Mouse (Mus musculus) ES-Bruce4 (cell line): ENCODE measurements around the gene Rnf187. TPM values are rescaled to one million over a fixed set of nuclear protein-coding genes. Genes with fewer than 3 reads are reported as not detected.

Experiments
- H3K27ac ChIP-seq: 2 replicates; pipeline ENCODE4 v1.5.1; 2012; ENCODE audit warnings: low read length, inconsistent platforms; ENCODE audit not compliant: insufficient read depth
- H3K27me3 ChIP-seq: 2 replicates; pipeline ENCODE4 v1.6.1; 2012; ENCODE audit warnings: mild to moderate bottlenecking, low read length, inconsistent platforms; ENCODE audit not compliant: control insufficient read depth, poor library complexity, insufficient read depth, severe bottlenecking
- H3K36me3 ChIP-seq: 2 replicates; pipeline ENCODE4 v1.6.1; 2012; ENCODE audit warnings: inconsistent platforms, mild to moderate bottlenecking, low read length, moderate library complexity; ENCODE audit not compliant: control insufficient read depth, poor library complexity, insufficient read depth, severe bottlenecking
- H3K4me1 ChIP-seq: one replicate; pipeline ENCODE4 v1.8.1; 2011; ENCODE audit warnings: low read length; ENCODE audit not compliant: control insufficient read depth, insufficient read depth
- H3K4me3 ChIP-seq: 2 replicates; pipeline ENCODE4 v1.5.1; 2011; ENCODE audit warnings: low read depth, mild to moderate bottlenecking, low read length
- H3K9ac ChIP-seq: 2 replicates; pipeline ENCODE4 v1.6.1; 2012; ENCODE audit warnings: low read depth, mild to moderate bottlenecking, inconsistent platforms; ENCODE audit not compliant: poor library complexity, severe bottlenecking
- H3K9me3 ChIP-seq: replicated peaks from 2 replicates; pipeline ENCODE4 v1.6.1; 2012; ENCODE audit warnings: mild to moderate bottlenecking, low read length, inconsistent platforms; ENCODE audit not compliant: control insufficient read depth, poor library complexity, insufficient read depth, severe bottlenecking
- CTCF ChIP-seq: IDR thresholded peaks from one replicate; pipeline ENCODE4 v1.8.1; 2011; ENCODE audit warnings: low read depth, low read length
- EP300 ChIP-seq: IDR thresholded peaks from 2 replicates; pipeline ENCODE4 v1.6.1; 2011; ENCODE audit warnings: low read depth, low read length; ENCODE audit not compliant: insufficient read depth
- POLR2A ChIP-seq: IDR thresholded peaks from one replicate; pipeline ENCODE4 v1.8.1; 2011; ENCODE audit warnings: low read length; ENCODE audit not compliant: insufficient read depth
- polyA plus RNA-seq: library from polyadenylated mRNA; stranded (reverse); fragments of >200 nt; gene quantifications from 2 replicates; pipeline ENCODE4 v1.2.4, GENCODE M21; 2011; ENCODE audit warnings: low read depth; ENCODE audit not compliant: missing spikeins, insufficient read depth, insufficient read length

Rnf187 gene
- 104 and 105 TPM in 2 replicates for polyA plus RNA-seq

- no peaks in the 10 kb centered on the region for H3K4me1 ChIP-seq
- H3K27ac ChIP-seq, result no peak within 1 kb of the TSS
- no peak for TF ChIP-seq CTCF
- peak; percentile 39 for TF ChIP-seq POLR2A
- peak; percentile 80; the same call in 1 of the 2 replicates for TF ChIP-seq EP300
Observed at GRCm38 (mm10) chr11:58938322-58939087, at the start of gene Rnf187. Gene Rnf187, minus strand, starts transcription at chr11:58938916.

GRCm38 (mm10) chr11:58985299-58985917, 46.7 kb upstream of the Rnf187 start:
- Histone ChIP-seq H3K36me3 (peaks cover 48% of the 10 kb centered on the region), H3K4me3 (no peak overlapping the region), H3K27me3 (no peaks in the 10 kb centered on the region), H3K4me1 (no peaks in the 10 kb centered on the region), H3K9ac (no peak overlapping the region), H3K27ac (no peak overlapping the region), H3K9me3 (no peaks in the 10 kb centered on the region)
- TF ChIP-seq CTCF, result no peak
- TF ChIP-seq POLR2A, result no peak
- no peak for TF ChIP-seq EP300

More at GRCm38 (mm10) chr11:58938322-58939087, at the start of gene Rnf187:
- Histone ChIP-seq H3K36me3 (peaks cover 21% of the 10 kb centered on the region), H3K27me3 (no peaks in the 10 kb centered on the region), H3K4me3 (peak within 1 kb of the TSS; percentile 94), H3K9ac (peak within 1 kb of the TSS; percentile 85), H3K9me3 (no peaks in the 10 kb centered on the region)

- no peaks in the 10 kb centered on the region for H3K4me1 ChIP-seq
- no peaks in the 10 kb centered on the region for H3K27me3 ChIP-seq
- H3K9ac ChIP-seq, result no peak overlapping the region
- no peak overlapping the region for H3K27ac ChIP-seq
- H3K9me3 ChIP-seq, result no peaks in the 10 kb centered on the region
- peaks cover 48% of the 10 kb centered on the region for H3K36me3 ChIP-seq
- TF ChIP-seq EP300 (no peak), CTCF (no peak), POLR2A (no peak)
- no peak overlapping the region for H3K4me3 ChIP-seq
Observed at GRCm38 (mm10) chr11:58984657-58985056, 45.9 kb upstream of the Rnf187 start.

- Histone ChIP-seq H3K27me3 (no peaks in the 10 kb centered on the region), H3K4me1 (no peaks in the 10 kb centered on the region), H3K27ac (no peak overlapping the region), H3K36me3 (peaks cover 47% of the 10 kb centered on the region), H3K4me3 (no peak overlapping the region), H3K9me3 (no peaks in the 10 kb centered on the region), H3K9ac (no peak overlapping the region)
- no peak for TF ChIP-seq POLR2A
- TF ChIP-seq EP300, result no peak
- TF ChIP-seq CTCF, result no peak
Observed at GRCm38 (mm10) chr11:58983691-58984341, 45.1 kb upstream of the Rnf187 start.

GRCm38 (mm10) chr11:58982471-58983097, 43.9 kb upstream of the Rnf187 start:
- no peak overlapping the region for H3K9ac ChIP-seq
- no peak overlapping the region for H3K27ac ChIP-seq
- TF ChIP-seq CTCF (no peak), EP300 (no peak)
- H3K36me3 ChIP-seq, result peaks cover 45% of the 10 kb centered on the region
- H3K4me1 ChIP-seq, result no peaks in the 10 kb centered on the region
- H3K4me3 ChIP-seq, result no peak overlapping the region
- no peaks in the 10 kb centered on the region for H3K27me3 ChIP-seq
- H3K9me3 ChIP-seq, result no peaks in the 10 kb centered on the region
